Mouse (Mus musculus) embryonic fibroblast, embryonic 13.5 days (primary cell): ENCODE results near the gene Nrp1. TPM values are rescaled to one million over a fixed set of nuclear protein-coding genes. Genes with fewer than 3 reads are reported as not detected.

Experiments
- H3K27ac ChIP-seq: 2 replicates; pipeline ENCODE4 v1.5.1; 2012; ENCODE audit warnings: low read length, control low read depth, inconsistent platforms; ENCODE audit not compliant: insufficient read depth
- H3K4me1 ChIP-seq: 2 replicates; pipeline ENCODE4 v1.6.1; 2011; ENCODE audit warnings: low read length; ENCODE audit not compliant: control insufficient read depth, insufficient read depth
- H3K4me3 ChIP-seq: 2 replicates; pipeline ENCODE4 v1.5.1; 2011; ENCODE audit warnings: mild to moderate bottlenecking, control low read depth, low read length; ENCODE audit not compliant: insufficient read depth
- CTCF ChIP-seq: IDR thresholded peaks from 2 replicates; pipeline ENCODE4 v1.5.1; 2011; ENCODE audit warnings: mild to moderate bottlenecking, control low read depth, low read length, moderate library complexity, borderline replicate concordance; ENCODE audit not compliant: insufficient read depth
- POLR2A ChIP-seq: IDR thresholded peaks from 2 replicates; pipeline ENCODE4 v1.6.1; 2011; ENCODE audit warnings: low read depth, mild to moderate bottlenecking, control low read depth, low read length, moderate library complexity
- polyA plus RNA-seq: library from polyadenylated mRNA; stranded (reverse); fragments of >200 nt; gene quantifications from 2 replicates; pipeline ENCODE4 v1.2.4, GENCODE M21; 2011; ENCODE audit warnings: low read depth; ENCODE audit not compliant: missing spikeins, insufficient read length

The Nrp1 gene
- polyA plus RNA-seq, 1 experiment: 121 TPM

GRCm38 (mm10) chr8:128390759-128391158, 32.4 kb downstream of the Nrp1 start:
- Histone ChIP-seq H3K4me1 (peaks cover 8% of the 10 kb centered on the region), H3K27ac (no peak overlapping the region), H3K4me3 (no peak overlapping the region)
- TF ChIP-seq CTCF (no peak), POLR2A (no peak)

- Histone ChIP-seq H3K4me3 (no peak overlapping the region), H3K27ac (no peak overlapping the region), H3K4me1 (peaks cover 8% of the 10 kb centered on the region)
- TF ChIP-seq POLR2A: no peak
- no peak for TF ChIP-seq CTCF
Measured at GRCm38 (mm10) chr8:128391182-128391760, 32.9 kb downstream of the Nrp1 start.

DNA sequence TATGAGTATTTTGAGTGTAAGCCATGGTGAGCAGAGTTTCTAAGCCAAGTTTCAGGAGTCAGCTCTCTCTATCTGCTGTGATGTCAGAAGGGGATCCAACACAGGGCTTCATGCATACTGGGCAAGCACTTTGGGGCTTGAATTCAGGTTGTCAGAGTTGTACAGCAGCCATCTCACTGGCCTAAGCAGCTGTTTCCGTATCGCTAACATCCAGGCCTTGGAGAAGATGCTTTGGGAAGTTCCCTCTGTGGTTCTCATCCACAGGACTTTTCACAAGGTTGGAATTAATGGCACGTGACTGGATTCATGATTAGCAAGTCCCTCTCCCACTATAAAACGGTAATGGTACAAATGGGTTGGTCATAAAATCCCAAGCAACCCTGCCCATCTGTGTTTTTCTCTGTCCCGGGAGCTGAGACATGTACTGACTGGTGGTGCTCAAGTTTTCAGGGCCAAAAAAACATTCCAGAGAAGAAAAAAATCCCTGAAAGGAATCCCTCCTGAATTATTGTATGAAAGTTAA, 36.3 kb downstream of the Nrp1 start:
- Histone ChIP-seq H3K27ac (no peak overlapping the region), H3K4me1 (peaks cover 4% of the 10 kb centered on the region; the same call in 1 of the 2 replicates), H3K4me3 (no peak overlapping the region)
- no peak for TF ChIP-seq POLR2A
- no peak for TF ChIP-seq CTCF

DNA sequence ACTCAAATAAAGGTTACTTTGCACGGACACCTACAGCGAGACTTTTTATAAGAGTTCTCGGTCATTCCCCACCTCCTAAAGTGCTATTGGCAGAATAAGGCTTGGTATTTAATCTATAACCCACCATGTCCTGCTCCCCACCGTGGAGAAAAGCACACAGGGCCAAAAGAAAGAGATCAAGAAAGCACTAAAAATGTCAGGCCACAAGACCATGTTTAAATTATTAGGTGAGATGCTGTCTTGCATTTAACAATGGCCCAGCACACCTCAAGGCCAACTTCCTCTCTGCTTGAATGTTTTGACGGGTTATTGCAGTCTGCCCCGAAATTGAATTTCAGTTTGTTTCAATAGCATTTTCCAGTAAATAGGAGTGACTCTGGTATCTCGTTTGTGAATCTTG, 38.6 kb downstream of the Nrp1 start:
- Histone ChIP-seq H3K27ac (no peak overlapping the region), H3K4me3 (no peak overlapping the region), H3K4me1 (peaks cover 7% of the 10 kb centered on the region)
- TF ChIP-seq CTCF: no peak
- no peak for TF ChIP-seq POLR2A

DNA sequence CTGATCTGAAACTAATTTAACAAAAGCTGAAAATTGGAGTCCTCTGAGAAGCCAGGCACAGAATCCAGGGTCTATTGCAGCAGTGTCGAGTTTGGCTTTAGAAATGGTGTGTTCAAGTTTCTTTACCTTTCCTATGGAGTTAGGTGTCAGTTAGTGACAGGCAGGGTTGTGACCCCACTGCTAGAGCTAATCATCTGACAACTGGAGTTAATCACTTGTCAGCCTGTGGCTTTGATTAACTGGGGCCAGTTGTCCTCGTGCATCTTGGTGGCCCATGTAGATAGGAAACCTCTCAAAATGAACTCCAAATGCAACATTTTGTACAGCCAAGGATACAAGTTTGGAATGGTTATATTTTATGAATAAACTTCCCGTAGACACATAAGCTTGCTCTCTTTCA, 39.0 kb downstream of the Nrp1 start:
- H3K27ac ChIP-seq: no peak overlapping the region
- TF ChIP-seq POLR2A: no peak
- TF ChIP-seq CTCF: no peak
- no peak overlapping the region for H3K4me3 ChIP-seq
- H3K4me1 ChIP-seq: peaks cover 7% of the 10 kb centered on the region

DNA sequence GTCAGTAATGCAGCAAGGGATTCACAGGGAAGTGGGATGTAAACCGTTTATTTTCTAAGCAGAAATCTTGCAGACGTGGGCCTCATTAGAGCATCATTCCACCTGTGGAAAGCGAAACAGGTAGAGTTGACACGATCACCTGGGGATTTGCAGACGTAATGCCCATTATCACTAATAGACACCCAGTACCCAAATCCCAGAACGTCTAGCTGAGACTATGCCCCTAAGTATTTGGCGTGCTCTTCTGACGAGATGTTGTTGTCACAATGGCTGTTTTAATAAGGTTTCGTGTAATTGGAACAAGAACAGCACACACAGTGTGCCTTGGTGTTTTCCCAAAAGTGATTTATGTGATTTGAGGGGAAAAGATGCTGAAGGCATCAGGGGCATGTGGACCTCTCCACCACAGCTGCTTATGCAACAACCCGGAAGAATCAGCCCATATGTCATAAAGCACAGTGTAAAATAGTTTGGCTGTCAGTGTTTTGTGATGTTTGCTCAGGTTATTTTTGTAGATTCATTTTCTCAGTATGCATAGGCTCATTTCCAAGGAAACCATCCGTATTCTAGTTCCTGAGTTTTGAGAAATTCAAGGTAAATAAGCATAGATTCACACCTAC, 40.2 kb downstream of the Nrp1 start:
- Histone ChIP-seq H3K4me1 (peaks cover 7% of the 10 kb centered on the region), H3K4me3 (no peak overlapping the region), H3K27ac (no peak overlapping the region)
- no peak for TF ChIP-seq POLR2A
- TF ChIP-seq CTCF: no peak

DNA sequence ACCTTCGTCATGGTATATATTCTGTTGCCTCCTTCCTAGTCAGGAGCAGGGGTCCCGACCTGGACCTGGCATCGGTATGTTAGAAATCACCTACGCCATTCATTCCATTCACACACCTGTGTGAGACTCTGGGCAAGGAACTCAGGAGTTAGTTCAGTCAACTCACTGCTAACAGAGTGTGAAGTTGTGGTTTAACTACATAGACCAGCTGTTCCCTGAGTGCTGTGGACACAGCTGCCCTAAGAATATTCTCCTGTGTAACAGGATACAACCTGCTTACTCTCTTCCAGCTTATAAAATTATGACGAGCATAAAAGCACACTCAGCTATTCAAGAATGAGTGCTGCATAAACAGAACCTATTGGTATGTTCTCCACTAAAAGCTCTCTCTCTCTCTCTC, 41.9 kb downstream of the Nrp1 start:
- Histone ChIP-seq H3K27ac (no peak overlapping the region), H3K4me1 (peaks cover 7% of the 10 kb centered on the region), H3K4me3 (no peak overlapping the region)
- TF ChIP-seq CTCF (no peak), POLR2A (no peak)

DNA sequence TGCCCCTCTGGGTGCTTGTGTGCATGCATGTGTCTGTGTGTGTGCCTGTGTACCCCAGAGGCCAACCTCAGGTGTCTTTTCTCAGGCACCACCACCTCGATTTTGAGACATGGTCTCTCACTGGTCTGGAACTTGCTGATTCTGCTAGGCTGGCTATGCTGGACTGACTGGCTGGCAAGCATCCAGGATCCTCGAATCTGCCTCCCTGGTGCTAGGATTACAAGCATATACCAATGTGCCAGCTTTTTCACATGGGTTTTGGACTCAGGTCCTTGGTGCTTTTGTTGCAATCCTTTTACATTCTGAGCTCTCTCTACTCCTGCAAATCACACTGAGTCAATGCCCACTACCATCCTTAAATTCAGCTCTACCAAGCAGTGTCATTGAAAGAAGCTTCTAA, 46.5 kb downstream of the Nrp1 start:
- no peak for TF ChIP-seq POLR2A
- no peak for TF ChIP-seq CTCF
- H3K4me3 ChIP-seq: no peak overlapping the region
- no peak overlapping the region for H3K27ac ChIP-seq
- H3K4me1 ChIP-seq: peaks cover 12% of the 10 kb centered on the region

- Histone ChIP-seq H3K4me3 (no peak overlapping the region), H3K4me1 (peaks cover 10% of the 10 kb centered on the region), H3K27ac (no peak overlapping the region)
- TF ChIP-seq CTCF (no peak), POLR2A (no peak)
Measured at GRCm38 (mm10) chr8:128413381-128413780, 55.0 kb downstream of the Nrp1 start.

DNA sequence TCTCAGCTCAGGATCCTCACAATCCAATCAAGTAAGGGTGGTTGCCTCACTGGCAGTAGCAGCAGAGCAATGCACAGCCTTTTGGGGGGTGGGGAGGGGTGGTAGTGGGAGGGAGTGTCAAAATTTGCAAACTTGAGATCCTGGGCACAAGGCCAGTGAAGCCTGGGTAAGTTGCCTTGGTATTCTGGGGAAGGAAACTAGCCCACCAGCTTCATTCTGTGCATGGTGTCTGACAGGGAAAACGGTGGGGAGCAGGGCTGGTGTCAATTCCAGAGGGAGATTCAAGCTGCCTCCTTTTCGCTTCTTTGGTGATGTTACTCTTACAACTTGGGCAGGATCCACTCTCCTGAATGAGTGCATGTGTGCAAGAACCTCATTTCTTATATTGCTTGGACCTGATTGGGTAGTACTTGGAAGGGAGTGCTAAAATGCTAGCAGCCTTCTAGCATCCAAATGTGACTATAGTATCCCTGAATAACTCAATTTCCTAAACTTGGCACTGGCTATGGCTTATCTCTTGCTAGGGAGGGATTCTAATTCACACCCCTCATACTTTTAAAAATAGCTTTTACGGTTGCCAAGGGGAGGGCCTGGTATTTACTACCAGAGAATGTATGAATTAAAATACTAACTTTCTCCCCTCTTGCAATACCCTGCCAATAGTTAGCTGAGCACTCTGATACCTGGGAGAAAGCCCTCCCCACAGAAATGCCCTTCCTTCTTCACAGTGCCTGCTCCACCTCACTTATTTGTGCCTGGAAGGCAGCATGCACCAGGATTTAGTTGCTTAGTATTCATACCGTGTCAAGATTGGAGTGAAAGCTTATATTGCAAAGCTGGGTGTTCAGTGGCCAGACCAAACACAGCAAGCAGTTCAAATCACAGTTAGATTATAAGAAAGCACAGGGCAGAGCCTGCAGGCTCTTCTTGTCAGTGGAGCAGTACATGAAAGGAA, 57.6 kb downstream of the Nrp1 start:
- H3K4me1 ChIP-seq: peaks cover 10% of the 10 kb centered on the region
- no peak overlapping the region for H3K27ac ChIP-seq
- H3K4me3 ChIP-seq: no peak overlapping the region
- TF ChIP-seq CTCF (no peak), POLR2A (no peak)
